Mouse (Mus musculus): Measurements from ENCODE around the gene Atg10.

GRCm38 (mm10) chr13:91072351-91072750 is 151.4 kb downstream of the Atg10 start:
- TF ChIP-seq CTCF (IDR thresholded peaks at IDR 0.05; ENCODE audit: borderline replicate concordance, insufficient read depth, low read length): no peak
- no peak for TF ChIP-seq POLR2A (IDR thresholded peaks at IDR 0.05; ENCODE audit: low read depth, low read length)
